Mouse (Mus musculus): ENCODE results near the gene Mboat7.

DNA sequence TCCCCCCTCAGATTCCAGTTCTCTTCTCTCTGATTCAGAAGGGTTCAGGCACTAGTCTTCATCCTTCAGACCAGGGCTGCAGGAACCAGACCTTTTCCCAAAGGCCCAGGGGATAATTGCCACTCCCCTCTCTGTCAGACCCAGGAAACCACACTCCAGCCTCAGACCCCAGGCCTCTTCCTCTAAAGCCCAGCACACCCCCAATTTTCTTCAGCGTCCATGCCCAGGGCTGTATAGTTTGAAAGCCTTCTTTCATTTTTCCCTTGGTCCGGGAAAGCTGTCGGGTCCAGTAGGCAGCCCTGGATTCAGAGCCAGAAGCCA is 18.1 kb downstream of the Mboat7 start:
- no peak for TF ChIP-seq HCFC1 (IDR thresholded peaks at IDR 0.05; ENCODE audit: borderline replicate concordance, insufficient read depth, low read length)
- no peak for TF ChIP-seq ZNF384 (IDR thresholded peaks at IDR 0.05; ENCODE audit: low read depth, low read length)
- TF ChIP-seq ZC3H11A (IDR thresholded peaks at IDR 0.05; ENCODE audit: borderline replicate concordance, low read depth, low read length): no peak
- no peak for TF ChIP-seq MAFK (IDR thresholded peaks at IDR 0.05; ENCODE audit: insufficient read depth, low read depth, low read length)
